Mouse (Mus musculus) forebrain, embryonic 11.5 days (tissue): Measurements from ENCODE around the gene Tmem200b. TPM values are rescaled to one million over a fixed set of nuclear protein-coding genes. Genes with fewer than 3 reads are reported as not detected.

Source experiments
- ATAC-seq: fragments of 200-750 bp; cut with Nextera tagmentation; replicated peaks from 2 replicates; pipeline ENCODE4 v1.8.0; 2017; ENCODE audit warnings: moderate TSS enrichment; ENCODE audit not compliant: low FRiP score
- DNase-seq: peaks from one replicate; pipeline ENCODE4 v3.0.0-alpha.2; 2017; ENCODE audit warnings: low spot score
- H3K27ac ChIP-seq: fragments of 300-500 bp; sonication (generic); 2 replicates; pipeline ENCODE4 v1.5.1; 2014; ENCODE audit warnings: low read depth, low read length
- H3K27me3 ChIP-seq: fragments of 300-500 bp; sonication (generic); 2 replicates; pipeline ENCODE4 v1.6.1; 2014; ENCODE audit warnings: mild to moderate bottlenecking, low read length, mixed read lengths; ENCODE audit not compliant: control insufficient read depth, insufficient read depth
- H3K36me3 ChIP-seq: fragments of 300-500 bp; sonication (generic); 2 replicates; pipeline ENCODE4 v1.6.1; 2014; ENCODE audit warnings: mild to moderate bottlenecking, low read length, moderate library complexity, mixed read lengths; ENCODE audit not compliant: control insufficient read depth, insufficient read depth
- H3K4me1 ChIP-seq: fragments of 300-500 bp; sonication (generic); replicated peaks from 2 replicates; pipeline ENCODE4 v1.6.1; 2014; ENCODE audit warnings: low read length, mixed read lengths; ENCODE audit not compliant: control insufficient read depth, insufficient read depth
- H3K4me2 ChIP-seq: fragments of 300-500 bp; sonication (generic); 2 replicates; pipeline ENCODE4 v1.6.1; 2014; ENCODE audit warnings: low read depth, mild to moderate bottlenecking, low read length, moderate library complexity, mixed read lengths; ENCODE audit not compliant: severe bottlenecking
- H3K4me3 ChIP-seq: fragments of 300-500 bp; sonication (generic); 2 replicates; pipeline ENCODE4 v1.5.1; 2014; ENCODE audit warnings: low read depth, low read length
- H3K9ac ChIP-seq: fragments of 300-500 bp; sonication (generic); 2 replicates; pipeline ENCODE4 v1.6.1; 2014; ENCODE audit warnings: low read length
- H3K9me3 ChIP-seq: fragments of 300-500 bp; sonication (generic); 2 replicates; pipeline ENCODE4 v1.6.1; 2016; ENCODE audit warnings: low read length, mixed read lengths; ENCODE audit not compliant: control insufficient read depth
- WGBS: fragments of 180-500 bp; shearing (Covaris S2); extraction: QIAGEN DNeasy Blood & Tissue Kit; methylation state at CpG from one replicate; pipeline ENCODE4 v1.1.7; 2014; 5-methylcytosine and 5-hydroxymethylcytosine counted together
- polyA plus RNA-seq: library from polyadenylated mRNA; unstranded; fragments of >200 nt; fragmentation: Nextera tagmentation; extraction: Ambion mirVana; gene quantifications from 2 replicates; pipeline ENCODE4 v1.2.1, GENCODE M21; 2014

The Tmem200b gene
- polyA plus RNA-seq, 1 experiment from 2014 or later: 1.2 TPM

- peaks cover 29% of the 10 kb centered on the region for H3K36me3 ChIP-seq
- 93% methylated on average over 15 of the region's 15 CpGs for WGBS
- DNase-seq: no peak
Observed at GRCm38 (mm10) chr4:131901090-131901489, 20.5 kb upstream of the Tmem200b start.

GRCm38 (mm10) chr4:131904478-131904877 is 17.1 kb upstream of the Tmem200b start:
- no peaks in the 10 kb centered on the region for H3K9me3 ChIP-seq
- WGBS: 59% methylated on average over 8 of the region's 8 CpGs
- H3K4me2 ChIP-seq: no peak overlapping the region
- H3K27me3 ChIP-seq: no peaks in the 10 kb centered on the region
- H3K27ac ChIP-seq: no peak overlapping the region
- DNase-seq (no peak), ATAC-seq (0 out of 2 replicates have a peak, but pooled peaks have one; percentile 36)
- peaks cover 16% of the 10 kb centered on the region for H3K36me3 ChIP-seq
- H3K9ac ChIP-seq: no peak overlapping the region
- no peak overlapping the region for H3K4me3 ChIP-seq
- 0 out of 2 replicates have a peak, but pooled peaks cover 1% of the 10 kb centered on the region for H3K4me1 ChIP-seq

More at GRCm38 (mm10) chr4:131901090-131901489, 20.5 kb upstream of the Tmem200b start:
- 0 out of 2 replicates have a peak, but pooled peaks cover 1% of the 10 kb centered on the region for H3K4me1 ChIP-seq
- no peak overlapping the region for H3K9ac ChIP-seq
- H3K4me3 ChIP-seq: no peak overlapping the region
- no peaks in the 10 kb centered on the region for H3K27me3 ChIP-seq
- ATAC-seq: no peak
- H3K9me3 ChIP-seq: no peaks in the 10 kb centered on the region
- no peak overlapping the region for H3K27ac ChIP-seq
- no peak overlapping the region for H3K4me2 ChIP-seq

- Histone ChIP-seq H3K4me1 (peaks cover 8% of the 10 kb centered on the region), H3K36me3 (no peaks in the 10 kb centered on the region; the same call in 1 of the 2 replicates), H3K9ac (no peak overlapping the region), H3K27ac (no peak overlapping the region), H3K4me3 (no peak overlapping the region), H3K4me2 (no peak overlapping the region), H3K9me3 (no peaks in the 10 kb centered on the region), H3K27me3 (no peaks in the 10 kb centered on the region)
- 86% methylated on average over 6 of the region's 6 CpGs for WGBS
- DNase-seq (no peak), ATAC-seq (no peak)
Observed at GRCm38 (mm10) chr4:131906423-131906822, 15.1 kb upstream of the Tmem200b start.

- Histone ChIP-seq H3K4me2 (no peak overlapping the region), H3K27me3 (peaks cover 2% of the 10 kb centered on the region; the same call in 1 of the 2 replicates), H3K4me1 (peaks cover 6% of the 10 kb centered on the region), H3K9ac (no peak overlapping the region), H3K9me3 (no peaks in the 10 kb centered on the region), H3K27ac (no peak overlapping the region), H3K36me3 (no peaks in the 10 kb centered on the region), H3K4me3 (no peak overlapping the region)
- no peak for DNase-seq
- 91% methylated on average over 3 of the region's 3 CpGs for WGBS
- ATAC-seq: no peak
Observed at GRCm38 (mm10) chr4:131907912-131908311, 13.7 kb upstream of the Tmem200b start.

GRCm38 (mm10) chr4:131910237-131910994 is 11.2 kb upstream of the Tmem200b start:
- ATAC-seq (no peak; the same call in 1 of the 2 replicates), DNase-seq (no peak)
- Histone ChIP-seq H3K27ac (no peak overlapping the region), H3K4me2 (0 out of 2 replicates have a peak overlapping the region, but pooled peaks have one; percentile 9), H3K9me3 (no peaks in the 10 kb centered on the region), H3K36me3 (no peaks in the 10 kb centered on the region), H3K9ac (no peak overlapping the region), H3K27me3 (peaks cover 20% of the 10 kb centered on the region), H3K4me3 (no peak overlapping the region), H3K4me1 (peaks cover 12% of the 10 kb centered on the region)
- 28% methylated on average over 18 of the region's 21 CpGs for WGBS

- DNase-seq (no peak), ATAC-seq (no peak)
- Histone ChIP-seq H3K4me2 (no peak overlapping the region), H3K27me3 (peaks cover 31% of the 10 kb centered on the region), H3K9ac (no peak overlapping the region), H3K9me3 (no peaks in the 10 kb centered on the region), H3K4me3 (no peak overlapping the region), H3K27ac (no peak overlapping the region), H3K4me1 (peaks cover 19% of the 10 kb centered on the region), H3K36me3 (no peaks in the 10 kb centered on the region)
- 46% methylated on average over 5 of the region's 5 CpGs for WGBS
Observed at GRCm38 (mm10) chr4:131911521-131911920, 10.1 kb upstream of the Tmem200b start.

- Histone ChIP-seq H3K4me3 (no peak overlapping the region), H3K36me3 (no peaks in the 10 kb centered on the region), H3K9me3 (no peaks in the 10 kb centered on the region), H3K27me3 (peaks cover 49% of the 10 kb centered on the region), H3K4me2 (no peak overlapping the region), H3K9ac (no peak overlapping the region), H3K27ac (no peak overlapping the region), H3K4me1 (peaks cover 19% of the 10 kb centered on the region)
- DNase-seq (no peak), ATAC-seq (no peak)
- 56% methylated on average over 10 of the region's 10 CpGs for WGBS
Observed at GRCm38 (mm10) chr4:131913526-131913925, 8.0 kb upstream of the Tmem200b start.

- Histone ChIP-seq H3K4me3 (no peak overlapping the region), H3K9me3 (no peaks in the 10 kb centered on the region), H3K4me1 (peaks cover 19% of the 10 kb centered on the region), H3K9ac (no peak overlapping the region), H3K27me3 (peaks cover 56% of the 10 kb centered on the region), H3K27ac (no peak overlapping the region), H3K36me3 (no peaks in the 10 kb centered on the region), H3K4me2 (no peak overlapping the region)
- no peak for DNase-seq
- ATAC-seq: no peak
- 9% methylated on average over 9 of the region's 9 CpGs for WGBS
Observed at GRCm38 (mm10) chr4:131914046-131914643, 7.4 kb upstream of the Tmem200b start.
